Mouse (Mus musculus) ES-Bruce4 (cell line): ENCODE measurements at regions not wholly inside any gene's neighbourhood (a gene's known extent, or its start where the extent isn't known, plus 50 kb on each side); places are given as distances from the start of the nearest gene placed in this dataset.

ENCODE experiments used
- H3K27ac ChIP-seq: 2 replicates; pipeline ENCODE4 v1.5.1; 2012; ENCODE audit warnings: low read length, inconsistent platforms; ENCODE audit not compliant: insufficient read depth
- H3K27me3 ChIP-seq: 2 replicates; pipeline ENCODE4 v1.6.1; 2012; ENCODE audit warnings: mild to moderate bottlenecking, low read length, inconsistent platforms; ENCODE audit not compliant: control insufficient read depth, poor library complexity, insufficient read depth, severe bottlenecking
- H3K36me3 ChIP-seq: 2 replicates; pipeline ENCODE4 v1.6.1; 2012; ENCODE audit warnings: inconsistent platforms, mild to moderate bottlenecking, low read length, moderate library complexity; ENCODE audit not compliant: control insufficient read depth, poor library complexity, insufficient read depth, severe bottlenecking
- H3K4me1 ChIP-seq: one replicate; pipeline ENCODE4 v1.8.1; 2011; ENCODE audit warnings: low read length; ENCODE audit not compliant: control insufficient read depth, insufficient read depth
- H3K4me3 ChIP-seq: 2 replicates; pipeline ENCODE4 v1.5.1; 2011; ENCODE audit warnings: low read depth, mild to moderate bottlenecking, low read length
- H3K9ac ChIP-seq: 2 replicates; pipeline ENCODE4 v1.6.1; 2012; ENCODE audit warnings: low read depth, mild to moderate bottlenecking, inconsistent platforms; ENCODE audit not compliant: poor library complexity, severe bottlenecking
- H3K9me3 ChIP-seq: replicated peaks from 2 replicates; pipeline ENCODE4 v1.6.1; 2012; ENCODE audit warnings: mild to moderate bottlenecking, low read length, inconsistent platforms; ENCODE audit not compliant: control insufficient read depth, poor library complexity, insufficient read depth, severe bottlenecking
- CTCF ChIP-seq: IDR thresholded peaks from one replicate; pipeline ENCODE4 v1.8.1; 2011; ENCODE audit warnings: low read depth, low read length
- EP300 ChIP-seq: IDR thresholded peaks from 2 replicates; pipeline ENCODE4 v1.6.1; 2011; ENCODE audit warnings: low read depth, low read length; ENCODE audit not compliant: insufficient read depth
- POLR2A ChIP-seq: IDR thresholded peaks from one replicate; pipeline ENCODE4 v1.8.1; 2011; ENCODE audit warnings: low read length; ENCODE audit not compliant: insufficient read depth

- no peaks in the 10 kb centered on the region for H3K4me1 ChIP-seq
- H3K9me3 ChIP-seq: no peaks in the 10 kb centered on the region
- no peaks in the 10 kb centered on the region for H3K27me3 ChIP-seq
- H3K4me3 ChIP-seq: no peak overlapping the region
- H3K9ac ChIP-seq: no peak overlapping the region
- TF ChIP-seq EP300: no peak
- TF ChIP-seq CTCF: no peak
- TF ChIP-seq POLR2A: no peak
- no peak overlapping the region for H3K27ac ChIP-seq
- H3K36me3 ChIP-seq: no peaks in the 10 kb centered on the region
These were observed 160.8 kb downstream of the Rps24 start for GRCm38 (mm10) chr14:24647722-24648121.

DNA sequence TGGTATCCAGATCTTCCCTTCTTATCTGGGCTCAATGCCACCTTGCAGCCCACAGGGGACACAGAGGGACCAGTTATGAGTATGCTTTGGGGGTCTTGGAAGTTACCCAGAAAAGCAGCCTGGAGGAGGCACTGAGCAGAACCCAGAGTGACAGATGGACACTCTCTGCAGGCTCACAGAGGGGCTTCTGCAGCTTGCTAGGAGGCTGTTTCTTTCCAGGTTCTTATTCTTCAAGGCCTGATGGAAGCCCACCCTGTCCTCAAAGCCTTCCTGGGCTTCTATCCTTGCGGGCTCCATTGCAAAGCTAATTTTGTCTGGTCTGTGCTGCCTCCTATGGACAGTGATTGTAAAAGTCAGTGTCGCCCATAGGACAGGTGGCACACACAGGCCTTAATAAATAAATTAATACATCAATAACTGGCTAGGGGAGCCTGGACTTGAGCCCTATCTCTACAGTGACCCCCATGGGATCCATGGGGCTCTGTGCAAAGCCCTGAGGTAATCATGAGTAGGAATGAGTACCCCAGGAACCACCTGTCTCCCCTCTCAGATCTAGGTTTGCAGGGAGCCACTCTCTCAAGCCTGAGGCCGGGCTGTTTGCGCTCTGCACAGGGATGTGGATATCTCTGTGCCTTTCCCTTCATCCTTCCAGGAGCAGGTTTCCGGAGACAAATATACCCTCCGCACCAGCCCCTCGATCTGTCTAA, 163.4 kb downstream of the Rps24 start:
- Histone ChIP-seq H3K9me3 (no peaks in the 10 kb centered on the region), H3K4me3 (no peak overlapping the region), H3K4me1 (no peaks in the 10 kb centered on the region), H3K27me3 (no peaks in the 10 kb centered on the region), H3K9ac (no peak overlapping the region), H3K27ac (no peak overlapping the region), H3K36me3 (no peaks in the 10 kb centered on the region)
- TF ChIP-seq CTCF (no peak), POLR2A (no peak), EP300 (no peak)

DNA sequence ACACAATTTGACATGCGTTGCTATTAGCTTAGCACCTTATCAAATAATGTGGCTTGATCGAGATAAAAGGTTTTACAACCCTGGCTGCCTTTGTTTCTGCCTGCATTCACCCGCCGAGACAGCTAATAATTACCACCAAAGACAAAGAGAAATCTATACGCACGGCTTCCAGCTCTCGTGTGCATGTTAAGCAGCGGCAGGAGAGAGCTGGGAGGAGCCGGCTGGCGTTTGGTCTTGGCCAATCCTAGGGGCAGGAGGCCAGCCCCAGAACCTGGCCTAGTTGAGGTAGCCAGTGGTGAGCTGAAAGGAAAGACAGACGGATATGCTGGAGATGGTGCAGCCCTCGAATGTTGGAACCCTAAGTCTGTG, 164.0 kb downstream of the Rps24 start:
- no peaks in the 10 kb centered on the region for H3K27me3 ChIP-seq
- no peaks in the 10 kb centered on the region for H3K36me3 ChIP-seq
- no peaks in the 10 kb centered on the region for H3K9me3 ChIP-seq
- no peak overlapping the region for H3K27ac ChIP-seq
- no peaks in the 10 kb centered on the region for H3K4me1 ChIP-seq
- H3K4me3 ChIP-seq: no peak overlapping the region
- TF ChIP-seq CTCF: no peak
- TF ChIP-seq EP300: no peak
- no peak for TF ChIP-seq POLR2A
- H3K9ac ChIP-seq: no peak overlapping the region

- Histone ChIP-seq H3K27ac (no peak overlapping the region), H3K9me3 (no peaks in the 10 kb centered on the region), H3K4me1 (no peaks in the 10 kb centered on the region), H3K4me3 (no peak overlapping the region), H3K27me3 (no peaks in the 10 kb centered on the region), H3K36me3 (no peaks in the 10 kb centered on the region), H3K9ac (no peak overlapping the region)
- TF ChIP-seq EP300 (no peak), POLR2A (no peak), CTCF (no peak)
These were observed 165.7 kb downstream of the Rps24 start for GRCm38 (mm10) chr14:24652591-24652990.

- no peaks in the 10 kb centered on the region for H3K4me1 ChIP-seq
- H3K4me3 ChIP-seq: no peak overlapping the region
- no peak overlapping the region for H3K27ac ChIP-seq
- H3K9me3 ChIP-seq: no peaks in the 10 kb centered on the region
- no peaks in the 10 kb centered on the region for H3K36me3 ChIP-seq
- TF ChIP-seq POLR2A (no peak), CTCF (no peak), EP300 (no peak)
- no peak overlapping the region for H3K9ac ChIP-seq
- H3K27me3 ChIP-seq: no peaks in the 10 kb centered on the region
These were observed 168.7 kb downstream of the Rps24 start for GRCm38 (mm10) chr14:24655580-24655979.

DNA sequence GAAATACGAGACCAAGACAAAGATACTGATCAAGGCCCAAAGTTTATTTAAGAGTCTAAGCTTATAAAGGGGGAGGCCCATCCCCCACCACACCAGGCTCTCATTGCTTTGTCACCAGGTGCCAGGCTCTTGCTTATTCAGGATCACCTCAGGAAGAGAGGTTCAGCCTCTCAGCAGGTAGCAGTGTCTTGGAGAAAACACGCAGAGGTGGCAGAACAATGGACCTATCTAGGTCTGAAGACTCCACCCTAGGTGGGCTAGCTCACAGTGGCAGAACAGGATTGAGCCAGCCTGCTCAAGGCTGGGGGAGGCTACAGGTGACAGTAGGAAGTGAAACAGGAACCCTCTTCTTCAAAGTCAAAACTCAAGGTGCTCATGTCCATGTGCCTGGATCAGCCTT, 174.9 kb downstream of the Rps24 start:
- no peaks in the 10 kb centered on the region for H3K27me3 ChIP-seq
- H3K4me1 ChIP-seq: no peaks in the 10 kb centered on the region

More for the DNA sequence above, 174.9 kb downstream of the Rps24 start:
- no peak overlapping the region for H3K4me3 ChIP-seq
- no peaks in the 10 kb centered on the region; the same call in 1 of the 2 replicates for H3K9me3 ChIP-seq
- TF ChIP-seq CTCF: no peak
- TF ChIP-seq POLR2A: no peak
- TF ChIP-seq EP300: no peak
- no peak overlapping the region for H3K27ac ChIP-seq
- H3K9ac ChIP-seq: no peak overlapping the region
- H3K36me3 ChIP-seq: no peaks in the 10 kb centered on the region
